Mouse (Mus musculus): ENCODE data around the gene Kdm2a. TPM values are rescaled to one million over a fixed set of nuclear protein-coding genes. Genes with fewer than 3 reads are reported as not detected.
A peak's percentile ranks its signal among the peaks of the same experiment; 100 is the strongest.

Gene Kdm2a
- polyA plus RNA-seq, 1 experiment, result 20.3 TPM

- Histone ChIP-seq H3K79me2 (ENCODE audit: control insufficient read depth, insufficient read depth) (peaks cover 30% of the 10 kb centered on the region), H3K4me2 (ENCODE audit: low read depth) (no peak overlapping the region), H3K27me3 (ENCODE audit: control insufficient read depth, insufficient read depth, insufficient read length) (no peaks in the 10 kb centered on the region), H3K36me3 (ENCODE audit: control insufficient read depth, insufficient read depth) (peaks cover 12% of the 10 kb centered on the region), H3K4me3 (no peak overlapping the region), H3ac (ENCODE audit: control insufficient read depth, insufficient read length) (no peak overlapping the region)
- TF ChIP-seq REST (IDR thresholded peaks at IDR 0.05; ENCODE audit: insufficient read depth, insufficient read length) (no peak), MYOD1 (IDR thresholded peaks at IDR 0.05; ENCODE audit: control insufficient read depth in 1 of 3, insufficient read length in 2 of 3, low read depth in 2 of 3) (no peak), USF1 (IDR thresholded peaks at IDR 0.05; ENCODE audit: low read depth) (no peak), TCF3 (IDR thresholded peaks at IDR 0.05; ENCODE audit: insufficient read length, low read depth) (no peak), SRF (IDR thresholded peaks at IDR 0.05; ENCODE audit: control insufficient read depth, insufficient read length, low read depth) (no peak), MAX (IDR thresholded peaks at IDR 0.05; ENCODE audit: low read depth) (no peak), TCF12 (IDR thresholded peaks at IDR 0.05; ENCODE audit: insufficient read depth, poor library complexity, severe bottlenecking) (no peak), POLR2AphosphoS2 (IDR thresholded peaks at IDR 0.05; ENCODE audit: insufficient read length, low read depth) (no peak), MYOG (IDR thresholded peaks at IDR 0.05; ENCODE audit: control insufficient read depth in 1 of 3, insufficient read depth in 1 of 3, insufficient read length in 2 of 3, low read depth in 2 of 3) (no peak), CEBPB (IDR thresholded peaks at IDR 0.05; ENCODE audit: insufficient read depth, poor library complexity, severe bottlenecking) (no peak), E2F4 (IDR thresholded peaks at IDR 0.05; ENCODE audit: insufficient read depth) (no peak), POLR2A (IDR thresholded peaks at IDR 0.05; ENCODE audit: insufficient read length, low read depth) (no peak)
Observed at GRCm38 (mm10) chr19:4294381-4295097, 103.5 kb downstream of the Kdm2a start.

DNA sequence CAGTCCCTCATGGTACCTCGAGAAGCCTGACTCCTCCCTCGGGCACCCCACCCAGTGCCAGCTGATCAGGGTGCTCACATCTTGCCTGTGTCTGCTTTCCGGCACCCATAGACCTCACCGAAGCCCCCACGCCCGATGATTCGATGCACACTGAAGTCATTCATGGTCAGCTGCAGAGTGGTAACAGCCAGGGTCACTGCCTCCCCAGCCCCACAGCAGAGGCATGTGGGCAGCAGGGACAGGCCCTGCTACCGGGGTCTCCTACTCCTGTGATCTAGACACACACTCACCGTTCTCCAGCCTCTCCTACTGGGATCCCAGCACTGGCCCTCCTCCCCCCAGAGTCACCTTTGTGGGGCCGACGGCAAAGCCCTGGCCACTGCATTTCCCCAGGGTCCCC is 106.9 kb downstream of the Kdm2a start:
- no peak overlapping the region for H3K4me3 ChIP-seq
- H3ac ChIP-seq (ENCODE audit: control insufficient read depth, insufficient read length), result no peak overlapping the region
- no peaks in the 10 kb centered on the region for H3K27me3 ChIP-seq (ENCODE audit: control insufficient read depth, insufficient read depth, insufficient read length)
- no peak for TF ChIP-seq MAX (IDR thresholded peaks at IDR 0.05; ENCODE audit: low read depth)
- no peak for TF ChIP-seq MYOD1 (IDR thresholded peaks at IDR 0.05; ENCODE audit: control insufficient read depth in 1 of 3, insufficient read length in 2 of 3, low read depth in 2 of 3)
- no peak for TF ChIP-seq TCF3 (IDR thresholded peaks at IDR 0.05; ENCODE audit: insufficient read length, low read depth)
- no peak for TF ChIP-seq SRF (IDR thresholded peaks at IDR 0.05; ENCODE audit: control insufficient read depth, insufficient read length, low read depth)
- no peak for TF ChIP-seq E2F4 (IDR thresholded peaks at IDR 0.05; ENCODE audit: insufficient read depth)
- no peak for TF ChIP-seq POLR2A (IDR thresholded peaks at IDR 0.05; ENCODE audit: insufficient read length, low read depth)
- TF ChIP-seq REST (IDR thresholded peaks at IDR 0.05; ENCODE audit: insufficient read depth, insufficient read length), result no peak
- no peak for TF ChIP-seq TCF12 (IDR thresholded peaks at IDR 0.05; ENCODE audit: insufficient read depth, poor library complexity, severe bottlenecking)
- no peak for TF ChIP-seq MYOG (IDR thresholded peaks at IDR 0.05; ENCODE audit: control insufficient read depth in 1 of 3, insufficient read depth in 1 of 3, insufficient read length in 2 of 3, low read depth in 2 of 3)
- no peak for TF ChIP-seq POLR2AphosphoS2 (IDR thresholded peaks at IDR 0.05; ENCODE audit: insufficient read length, low read depth)
- H3K79me2 ChIP-seq (ENCODE audit: control insufficient read depth, insufficient read depth), result peaks cover 9% of the 10 kb centered on the region
- peaks cover 20% of the 10 kb centered on the region for H3K36me3 ChIP-seq (ENCODE audit: control insufficient read depth, insufficient read depth)
- H3K4me2 ChIP-seq (ENCODE audit: low read depth), result no peak overlapping the region

GRCm38 (mm10) chr19:4290749-4291148 is 107.3 kb downstream of the Kdm2a start:
- Histone ChIP-seq H3K27me3 (ENCODE audit: control insufficient read depth, insufficient read depth, insufficient read length) (no peaks in the 10 kb centered on the region), H3K4me3 (no peak overlapping the region), H3K4me2 (ENCODE audit: low read depth) (no peak overlapping the region), H3K36me3 (ENCODE audit: control insufficient read depth, insufficient read depth) (peaks cover 20% of the 10 kb centered on the region), H3K79me2 (ENCODE audit: control insufficient read depth, insufficient read depth) (peaks cover 4% of the 10 kb centered on the region), H3ac (ENCODE audit: control insufficient read depth, insufficient read length) (no peak overlapping the region)
- TF ChIP-seq MYOD1 (IDR thresholded peaks at IDR 0.05; ENCODE audit: control insufficient read depth in 1 of 3, insufficient read length in 2 of 3, low read depth in 2 of 3), result no peak
- no peak for TF ChIP-seq CEBPB (IDR thresholded peaks at IDR 0.05; ENCODE audit: insufficient read depth, poor library complexity, severe bottlenecking)
- no peak for TF ChIP-seq MYOG (IDR thresholded peaks at IDR 0.05; ENCODE audit: control insufficient read depth in 1 of 3, insufficient read depth in 1 of 3, insufficient read length in 2 of 3, low read depth in 2 of 3)
- no peak for TF ChIP-seq TCF12 (IDR thresholded peaks at IDR 0.05; ENCODE audit: insufficient read depth, poor library complexity, severe bottlenecking)
- TF ChIP-seq E2F4 (IDR thresholded peaks at IDR 0.05; ENCODE audit: insufficient read depth), result no peak
- TF ChIP-seq TCF3 (IDR thresholded peaks at IDR 0.05; ENCODE audit: insufficient read length, low read depth), result no peak
- no peak for TF ChIP-seq REST (IDR thresholded peaks at IDR 0.05; ENCODE audit: insufficient read depth, insufficient read length)
- TF ChIP-seq POLR2AphosphoS2 (IDR thresholded peaks at IDR 0.05; ENCODE audit: insufficient read length, low read depth), result no peak
- no peak for TF ChIP-seq POLR2A (IDR thresholded peaks at IDR 0.05; ENCODE audit: insufficient read length, low read depth)
- TF ChIP-seq SRF (IDR thresholded peaks at IDR 0.05; ENCODE audit: control insufficient read depth, insufficient read length, low read depth), result no peak
- no peak for TF ChIP-seq MAX (IDR thresholded peaks at IDR 0.05; ENCODE audit: low read depth)
- no peak for TF ChIP-seq USF1 (IDR thresholded peaks at IDR 0.05; ENCODE audit: low read depth)

GRCm38 (mm10) chr19:4283653-4284052 is 114.4 kb downstream of the Kdm2a start:
- no peaks in the 10 kb centered on the region for H3K27me3 ChIP-seq (ENCODE audit: control insufficient read depth, insufficient read depth, insufficient read length)
- H3K79me2 ChIP-seq (ENCODE audit: control insufficient read depth, insufficient read depth), result no peaks in the 10 kb centered on the region
- peak overlapping the region; percentile 18 for H3K4me3 ChIP-seq
- no peak overlapping the region for H3ac ChIP-seq (ENCODE audit: control insufficient read depth, insufficient read length)
- peaks cover 3% of the 10 kb centered on the region for H3K36me3 ChIP-seq (ENCODE audit: control insufficient read depth, insufficient read depth)
- no peak for TF ChIP-seq MYOD1 (IDR thresholded peaks at IDR 0.05; ENCODE audit: control insufficient read depth in 1 of 3, insufficient read length in 2 of 3, low read depth in 2 of 3)
- no peak for TF ChIP-seq USF1 (IDR thresholded peaks at IDR 0.05; ENCODE audit: low read depth)
- TF ChIP-seq MYOG (IDR thresholded peaks at IDR 0.05; ENCODE audit: control insufficient read depth in 1 of 3, insufficient read depth in 1 of 3, insufficient read length in 2 of 3, low read depth in 2 of 3), result no peak
- no peak for TF ChIP-seq POLR2A (IDR thresholded peaks at IDR 0.05; ENCODE audit: insufficient read length, low read depth)
- no peak for TF ChIP-seq REST (IDR thresholded peaks at IDR 0.05; ENCODE audit: insufficient read depth, insufficient read length)
- no peak for TF ChIP-seq TCF12 (IDR thresholded peaks at IDR 0.05; ENCODE audit: insufficient read depth, poor library complexity, severe bottlenecking)
- no peak for TF ChIP-seq SRF (IDR thresholded peaks at IDR 0.05; ENCODE audit: control insufficient read depth, insufficient read length, low read depth)
- TF ChIP-seq MAX (IDR thresholded peaks at IDR 0.05; ENCODE audit: low read depth), result no peak
- no peak for TF ChIP-seq TCF3 (IDR thresholded peaks at IDR 0.05; ENCODE audit: insufficient read length, low read depth)
- TF ChIP-seq POLR2AphosphoS2 (IDR thresholded peaks at IDR 0.05; ENCODE audit: insufficient read length, low read depth), result no peak
- TF ChIP-seq E2F4 (IDR thresholded peaks at IDR 0.05; ENCODE audit: insufficient read depth), result no peak
- TF ChIP-seq CEBPB (IDR thresholded peaks at IDR 0.05; ENCODE audit: insufficient read depth, poor library complexity, severe bottlenecking), result no peak
- peak overlapping the region; percentile 5 for H3K4me2 ChIP-seq (ENCODE audit: low read depth)

All from myocyte (in vitro differentiated cells).